Mouse (Mus musculus) olfactory bulb, adult 2 months (tissue): ENCODE measurements around the gene Tshz3.

ENCODE experiments used
- CTCF ChIP-seq: fragments of 200-500 bp; IDR thresholded peaks from 2 replicates; pipeline ENCODE4 v1.5.1; 2012; ENCODE audit warnings: low read depth, mild to moderate bottlenecking, low read length, moderate library complexity; ENCODE audit not compliant: insufficient read depth
- POLR2A ChIP-seq: fragments of 200-500 bp; IDR thresholded peaks from 2 replicates; pipeline ENCODE4 v1.6.1; 2012; ENCODE audit warnings: mild to moderate bottlenecking, low read depth, low read length, moderate library complexity; ENCODE audit not compliant: insufficient read depth

DNA sequence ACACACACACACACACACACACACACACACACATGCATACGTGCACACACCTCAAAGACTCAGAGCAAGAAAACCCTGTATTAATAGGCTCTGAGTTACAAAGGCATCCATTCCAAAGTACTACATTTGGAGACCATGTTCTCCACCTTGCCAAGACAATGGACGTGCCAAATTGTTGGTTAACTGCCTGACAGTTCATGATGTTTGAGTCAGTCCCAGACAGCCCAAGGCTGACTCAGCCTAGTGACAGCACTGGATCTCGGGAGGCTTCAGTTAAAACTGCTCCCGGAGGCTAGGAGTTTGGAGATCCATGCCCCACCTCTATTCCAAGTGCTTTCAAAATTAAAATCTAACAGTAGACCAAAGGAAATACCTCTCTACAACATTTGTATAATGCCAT is 79.0 kb downstream of the Tshz3 start:
- TF ChIP-seq POLR2A = no peak
- no peak for TF ChIP-seq CTCF
